Mouse (Mus musculus) ovary, adult 10 weeks (tissue): Measurements from ENCODE around the gene Snx4. TPM values are rescaled to one million over a fixed set of nuclear protein-coding genes. Genes with fewer than 3 reads are reported as not detected.

Experiments
- polyA plus RNA-seq: library from polyadenylated mRNA; stranded (reverse); fragments of 350-450 nt; fragmentation: Illumina TruSeq; extraction: RNeasy Lipid Tissue Mini Kit (QIAGEN cat#74804); gene quantifications from one replicate; pipeline ENCODE4 v1.2.3, GENCODE M21; 2014

Snx4 gene
- 120 TPM for polyA plus RNA-seq

GRCm38 (mm10) chr16:33251194-33252051 lies at the start of gene Snx4:
Snx4 (plus strand) TSS chr16:33251442.

Other genes starting within 250 kb of the Snx4 start
- 17.5 TPM for gene Iqcg, start 195.2 kb upstream of the Snx4 start, polyA plus RNA-seq
- 1,357 TPM for gene Rpl35a, start 195.0 kb upstream of the Snx4 start, polyA plus RNA-seq
- 4.1 TPM for gene Lmln, start 188.9 kb upstream of the Snx4 start, polyA plus RNA-seq
- 35.4 TPM for gene Osbpl11, start 66.4 kb upstream of the Snx4 start, polyA plus RNA-seq
- gene Zfp148, start 129.4 kb downstream of the Snx4 start, polyA plus RNA-seq, result 153 TPM